Mouse (Mus musculus) fibroblast of lung, adult 2 months (primary cell): ENCODE measurements around the gene Zmynd10.
A peak's percentile ranks its signal among the peaks of the same experiment; 100 is the strongest.

Source experiments
- DNase-seq: peaks from one replicate; pipeline ENCODE4 v3.0.0-alpha.2; 2011; ENCODE audit warnings: low read depth

The Zmynd10 gene

DNA sequence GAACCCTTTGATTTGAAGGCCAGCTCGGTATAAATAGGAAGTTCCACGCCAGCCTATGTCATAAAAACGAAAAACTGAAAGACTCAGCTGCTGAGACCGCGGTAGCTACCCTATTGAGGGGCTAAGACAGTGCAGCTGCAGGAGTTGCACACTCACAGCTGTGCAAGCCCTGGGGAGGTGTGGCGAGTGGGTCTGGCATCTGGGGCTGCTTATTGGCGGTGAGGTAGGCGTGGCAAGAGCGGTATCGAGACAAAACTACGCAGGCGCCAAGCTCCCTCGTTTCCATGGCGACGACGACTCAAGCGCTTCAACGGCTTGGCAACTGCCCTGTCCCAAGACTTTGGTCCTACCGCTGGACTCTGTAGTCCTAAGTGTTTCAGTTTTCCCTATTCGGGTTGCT is at the start of gene Zmynd10:
Gene Zmynd10, plus strand, starts transcription at position 273 of the 400 bp plus-strand sequence.
- peak; percentile 82 for DNase-seq

DNA sequence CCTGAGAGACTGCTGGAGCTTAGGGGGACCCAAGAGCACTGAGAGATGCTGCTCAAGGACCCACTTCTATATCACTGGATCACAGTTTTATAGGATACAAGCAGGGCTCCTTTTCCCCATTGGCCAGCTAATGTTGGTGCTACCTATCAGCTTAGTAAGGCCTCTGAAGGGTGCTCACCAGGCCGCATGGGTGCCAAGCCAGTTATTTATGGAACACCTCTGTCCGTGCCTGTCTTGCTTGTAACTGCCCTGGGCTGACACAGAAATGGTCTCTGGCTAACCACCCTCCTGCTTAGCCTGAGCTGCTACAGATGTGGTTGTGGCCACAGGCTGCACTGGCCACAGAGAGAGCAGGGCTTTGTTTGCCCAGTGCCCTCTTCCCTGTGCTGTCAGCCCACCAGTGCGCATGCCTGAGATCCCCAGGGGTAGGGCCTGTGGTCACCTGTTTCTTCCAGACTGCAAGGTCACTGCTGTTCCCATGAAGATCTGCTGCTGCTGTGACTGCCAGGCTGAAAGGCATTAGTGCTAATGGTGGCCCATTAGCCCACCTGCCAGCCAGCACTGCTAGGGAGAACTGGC is 46.3 kb upstream of the Zmynd10 start:
- no peak for DNase-seq

- DNase-seq: no peak
Observed at GRCm38 (mm10) chr9:107502131-107502846, 44.8 kb upstream of the Zmynd10 start.

GRCm38 (mm10) chr9:107504662-107505537 is 42.2 kb upstream of the Zmynd10 start:
- no peak for DNase-seq

DNA sequence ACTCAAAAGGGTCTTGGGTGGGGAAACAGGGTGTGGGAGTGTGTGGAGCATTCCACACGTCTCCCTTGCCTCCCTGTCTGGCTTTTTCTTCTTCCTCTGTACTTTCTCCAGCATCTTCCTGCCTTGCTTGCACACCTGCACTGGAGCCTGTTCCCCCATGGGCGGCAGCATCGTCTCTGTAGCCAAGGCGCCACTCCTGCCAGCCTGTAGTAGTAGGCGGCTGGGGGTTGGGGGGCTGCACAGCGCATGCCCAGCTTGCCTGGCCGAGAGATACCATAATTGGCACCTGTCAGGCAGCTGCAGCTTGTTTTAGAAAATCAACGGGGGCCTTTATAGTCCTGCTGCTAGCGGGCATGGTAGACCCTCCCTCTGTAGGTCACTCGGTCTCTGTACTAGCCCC is 38.8 kb upstream of the Zmynd10 start:
- no peak for DNase-seq

- no peak for DNase-seq
Observed at GRCm38 (mm10) chr9:107510384-107511100, 36.6 kb upstream of the Zmynd10 start.

GRCm38 (mm10) chr9:107511436-107511835 is 35.7 kb upstream of the Zmynd10 start:
- no peak for DNase-seq

- DNase-seq: no peak
Observed at GRCm38 (mm10) chr9:107512326-107512725, 34.8 kb upstream of the Zmynd10 start.

GRCm38 (mm10) chr9:107514303-107514955 is 32.7 kb upstream of the Zmynd10 start:
- peak; percentile 25 for DNase-seq

DNA sequence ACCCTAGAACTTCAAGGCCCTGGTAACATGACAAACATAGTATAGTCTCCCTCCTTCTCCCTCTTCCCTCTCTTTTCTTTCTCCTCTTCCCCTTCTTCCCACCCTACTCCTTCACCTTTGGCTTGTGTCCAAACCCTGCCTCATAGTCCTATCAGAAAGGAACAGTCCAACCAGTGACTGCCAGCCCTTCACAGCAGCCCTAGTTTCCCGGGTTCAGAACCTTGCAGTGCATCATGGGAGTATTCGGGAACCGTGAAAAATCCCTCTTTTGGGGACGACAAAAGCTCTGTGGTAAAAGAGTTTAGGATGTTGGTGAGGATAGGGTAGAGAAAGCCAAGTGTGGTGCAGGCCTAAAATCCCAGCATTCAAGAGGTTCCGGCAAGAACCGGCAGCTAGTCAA is 26.8 kb upstream of the Zmynd10 start:
- DNase-seq: no peak

DNA sequence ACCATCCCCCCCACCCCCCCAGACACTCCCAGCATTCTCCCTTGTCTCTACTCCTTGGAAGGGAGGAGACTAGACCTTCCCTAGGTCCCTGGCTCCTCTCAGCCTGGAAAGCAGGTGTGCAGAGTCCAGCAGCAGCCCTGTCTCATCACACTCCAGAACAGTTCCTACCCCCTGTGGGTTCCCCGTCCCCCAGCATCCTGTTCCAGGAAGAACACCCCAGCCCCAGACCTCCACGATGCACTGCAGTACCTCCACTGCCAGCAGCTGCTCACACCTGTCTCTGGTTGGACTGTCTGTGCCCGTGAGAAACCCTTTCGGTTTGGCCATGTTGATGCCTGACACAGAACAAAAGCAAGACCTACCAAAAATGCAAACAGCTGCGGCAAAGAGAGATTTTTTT is 25.9 kb upstream of the Zmynd10 start:
- no peak for DNase-seq

DNA sequence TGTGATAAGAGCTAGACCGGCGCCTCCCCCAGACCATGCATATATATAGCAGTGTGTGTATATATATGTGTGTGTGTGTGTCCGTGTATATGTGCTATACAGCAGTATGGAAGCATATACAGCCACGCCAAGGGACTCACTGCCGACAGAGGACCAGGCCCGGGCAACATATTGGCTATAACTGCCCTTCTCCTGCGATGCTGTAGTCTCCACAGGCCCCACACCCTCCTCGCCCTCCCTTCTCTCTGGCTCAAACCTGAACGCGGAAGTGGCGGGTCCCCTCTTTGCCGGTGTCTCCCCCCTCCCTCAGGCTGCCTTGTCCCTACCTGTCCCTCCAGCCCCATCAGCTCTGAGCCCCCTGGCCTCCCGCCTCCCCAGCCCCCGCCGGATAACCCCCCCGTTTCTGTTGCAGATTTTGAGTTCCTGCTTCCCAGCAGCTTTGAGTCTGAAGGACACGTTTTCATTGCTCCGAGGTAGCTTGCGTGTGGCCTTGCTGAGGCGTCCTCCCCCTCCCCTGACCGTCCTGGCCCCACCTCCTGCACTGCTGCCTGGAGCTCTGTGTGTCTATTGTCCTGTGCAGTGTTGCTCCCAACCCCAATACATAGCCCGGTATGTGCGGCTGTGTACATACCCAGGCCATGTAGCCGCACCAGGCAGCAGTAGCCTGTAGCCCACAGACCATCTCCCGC is 25.2 kb upstream of the Zmynd10 start:
- no peak for DNase-seq

DNA sequence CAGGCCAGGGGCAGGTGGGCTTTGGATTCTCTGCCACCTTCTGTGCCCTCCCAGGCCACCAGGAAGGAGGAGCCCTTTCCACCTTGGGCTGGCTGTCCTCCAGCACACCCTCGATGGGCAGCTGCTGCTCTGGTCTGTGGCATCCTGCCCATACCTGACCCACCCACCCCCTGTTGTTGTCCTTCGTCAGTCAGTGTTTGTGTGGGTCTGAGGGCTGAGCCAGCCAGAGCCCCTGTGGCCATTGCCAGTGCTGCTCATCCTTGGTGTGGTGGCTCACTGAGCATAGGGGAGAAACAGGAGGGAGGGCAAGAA is 24.7 kb upstream of the Zmynd10 start:
- no peak for DNase-seq

DNA sequence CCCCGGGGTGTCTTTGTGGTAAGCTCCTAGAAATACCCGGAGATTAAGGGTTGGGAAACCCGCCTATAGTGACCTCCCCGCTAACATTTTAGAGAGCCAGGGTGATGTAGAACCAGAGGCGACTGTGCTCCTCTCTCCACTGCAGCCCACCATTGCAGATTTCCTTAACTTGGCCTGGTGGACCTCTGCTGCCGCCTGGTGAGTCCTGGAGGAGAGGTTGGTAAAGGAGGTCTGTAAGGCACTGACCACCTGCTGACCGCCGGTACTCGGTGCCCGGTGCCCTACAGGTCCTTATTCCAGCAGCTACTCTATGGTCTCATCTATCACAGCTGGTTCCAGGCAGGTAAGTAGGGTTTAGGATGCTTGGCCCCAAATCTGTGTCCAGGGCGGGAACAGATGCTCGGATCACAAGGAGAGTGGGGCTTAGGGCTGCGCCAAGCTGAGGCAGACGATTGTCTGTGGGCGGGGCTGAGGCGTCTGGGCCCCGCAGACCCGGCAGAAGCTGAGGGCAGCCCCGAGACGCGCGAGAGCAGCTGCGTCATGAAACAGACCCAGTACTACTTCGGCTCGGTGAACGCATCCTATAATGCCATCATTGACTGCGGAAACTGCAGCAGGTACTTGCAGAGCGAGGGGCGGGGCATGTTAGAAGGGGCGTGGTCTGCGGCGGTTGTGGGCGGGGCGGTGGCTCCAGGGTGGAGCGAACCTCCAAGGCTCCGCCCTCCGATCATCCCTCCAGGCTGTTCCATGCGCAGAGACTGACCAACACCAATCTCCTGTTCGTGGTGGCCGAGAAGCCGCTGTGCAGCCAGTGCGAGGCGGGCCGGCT is 20.7 kb upstream of the Zmynd10 start:
- no peak for DNase-seq

- DNase-seq: peak; percentile 97
Observed at GRCm38 (mm10) chr9:107533791-107534407, 13.2 kb upstream of the Zmynd10 start, which contains the start of gene Tmem115. Tmem115 (plus strand) TSS chr9:107533945.

DNA sequence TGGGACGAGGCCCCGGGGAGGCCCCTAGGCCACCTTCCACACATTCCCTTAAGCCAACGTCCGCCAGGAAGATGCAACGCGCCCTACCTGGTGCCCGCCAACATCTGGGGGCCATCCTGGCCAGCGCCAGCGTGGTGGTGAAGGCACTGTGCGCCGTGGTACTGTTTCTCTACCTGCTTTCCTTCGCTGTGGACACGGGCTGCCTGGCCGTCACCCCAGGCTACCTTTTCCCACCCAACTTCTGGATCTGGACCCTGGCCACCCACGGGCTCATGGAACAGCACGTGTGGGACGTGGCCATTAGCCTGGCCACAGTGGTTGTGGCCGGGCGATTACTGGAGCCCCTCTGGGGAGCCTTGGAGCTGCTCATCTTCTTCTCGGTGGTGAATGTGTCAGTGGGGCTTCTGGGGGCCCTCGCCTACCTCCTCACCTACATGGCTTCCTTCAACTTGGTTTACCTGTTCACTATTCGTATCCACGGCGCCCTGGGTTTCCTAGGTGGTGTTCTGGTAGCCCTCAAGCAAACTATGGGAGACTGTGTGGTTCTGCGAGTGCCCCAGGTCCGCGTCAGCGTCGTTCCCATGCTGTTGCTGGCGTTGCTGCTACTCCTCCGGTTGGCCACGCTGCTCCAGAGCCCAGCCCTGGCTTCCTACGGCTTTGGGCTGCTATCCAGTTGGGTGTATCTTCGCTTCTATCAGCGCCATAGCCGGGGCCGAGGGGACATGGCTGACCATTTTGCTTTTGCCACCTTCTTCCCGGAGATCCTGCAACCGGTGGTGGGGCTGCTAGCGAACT is 12.5 kb upstream of the Zmynd10 start:
- DNase-seq: no peak

- no peak for DNase-seq
Observed at GRCm38 (mm10) chr9:107538231-107538630, 8.9 kb upstream of the Zmynd10 start.

DNA sequence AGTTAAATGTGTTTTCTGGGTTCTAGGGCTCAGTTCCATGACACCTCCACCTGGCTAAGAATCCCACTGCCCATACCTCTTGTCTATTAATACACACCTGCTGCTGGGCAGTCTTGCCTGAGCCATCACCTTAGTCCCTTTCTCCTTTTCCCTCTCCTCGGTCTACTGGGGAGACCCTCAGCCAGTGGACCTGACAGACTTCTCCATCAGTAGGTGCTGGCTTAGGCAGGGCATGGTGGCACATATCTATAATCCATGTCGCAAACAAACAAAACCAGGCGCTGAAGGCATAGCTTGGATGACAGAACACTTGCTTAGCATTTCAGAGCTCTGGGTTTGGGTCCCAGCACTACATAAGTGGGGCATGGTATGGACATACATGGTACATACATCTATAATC is 8.4 kb upstream of the Zmynd10 start:
- DNase-seq: no peak

DNA sequence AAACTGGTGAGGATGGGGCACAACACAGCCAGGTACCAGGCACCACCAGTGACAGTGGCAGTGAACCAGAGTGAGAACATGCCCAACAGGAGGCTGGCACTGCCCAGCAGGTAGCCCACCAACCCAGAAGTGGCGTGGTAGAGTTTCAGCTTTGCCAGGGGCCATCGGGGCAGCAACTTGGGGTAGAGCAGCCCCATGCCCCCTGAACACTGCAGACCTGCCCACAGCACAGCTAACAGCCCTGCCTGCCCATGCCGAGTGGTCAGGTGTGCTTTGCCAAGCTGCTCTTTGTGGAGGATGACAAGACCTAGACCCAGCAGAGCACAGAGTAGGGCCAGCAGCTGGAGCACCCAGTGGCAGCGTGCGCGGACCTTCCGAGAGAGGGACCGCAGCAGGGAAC is 7.2 kb upstream of the Zmynd10 start:
- no peak for DNase-seq
